Mouse (Mus musculus) cerebral cortex, adult 2 months (tissue): ENCODE measurements around the gene Cenps.

Experiments used
- WGBS: fragments of 180-500 bp; shearing (Covaris S2); methylation state at CpG from one replicate; pipeline ENCODE4 v1.1.7; 2018; 5-methylcytosine and 5-hydroxymethylcytosine counted together

Gene Cenps

GRCm38 (mm10) chr4:149157415-149157973 is 20.1 kb upstream of the Cenps start:
- 92% methylated on average over 8 of the region's 8 CpGs for WGBS

- WGBS: 89% methylated on average over 6 of the region's 6 CpGs
Observed at GRCm38 (mm10) chr4:149155711-149156110, 18.3 kb upstream of the Cenps start.

GRCm38 (mm10) chr4:149154859-149155258 is 17.4 kb upstream of the Cenps start:
- WGBS: 99% methylated on average over 7 of the region's 7 CpGs

GRCm38 (mm10) chr4:149150721-149151120 is 13.3 kb upstream of the Cenps start:
- WGBS: 94% methylated on average over 11 of the region's 11 CpGs

- 72% methylated on average over 11 of the region's 11 CpGs for WGBS
Observed at GRCm38 (mm10) chr4:149150256-149150655, 12.8 kb upstream of the Cenps start.

GRCm38 (mm10) chr4:149149611-149150010 is 12.2 kb upstream of the Cenps start:
- WGBS: 79% methylated on average over 7 of the region's 7 CpGs

GRCm38 (mm10) chr4:149149196-149149595 is 11.8 kb upstream of the Cenps start:
- WGBS: 82% methylated on average over 9 of the region's 9 CpGs

GRCm38 (mm10) chr4:149148084-149148483 is 10.7 kb upstream of the Cenps start:
- 77% methylated on average over 4 of the region's 4 CpGs for WGBS

- 85% methylated on average over 7 of the region's 7 CpGs for WGBS
Observed at GRCm38 (mm10) chr4:149147528-149147927, 10.1 kb upstream of the Cenps start.

GRCm38 (mm10) chr4:149145151-149145550 is 7.7 kb upstream of the Cenps start:
- 88% methylated on average over 4 of the region's 4 CpGs for WGBS

GRCm38 (mm10) chr4:149144459-149144858 is 7.0 kb upstream of the Cenps start:
- WGBS: 8% methylated on average over 3 of the region's 3 CpGs

GRCm38 (mm10) chr4:149143594-149143993 is 6.2 kb upstream of the Cenps start:
- WGBS: 52% methylated on average over 4 of the region's 4 CpGs

GRCm38 (mm10) chr4:149138515-149138914 is 1.1 kb upstream of the Cenps start:
- 87% methylated on average over 8 of the region's 8 CpGs for WGBS

GRCm38 (mm10) chr4:149136116-149136850 is 1.1 kb downstream of the Cenps start:
- 44% methylated on average over 18 of the region's 18 CpGs for WGBS

GRCm38 (mm10) chr4:149133395-149133794 is 4.0 kb downstream of the Cenps start:
- WGBS: 90% methylated on average over 5 of the region's 5 CpGs

- WGBS: 86% methylated on average over 21 of the region's 21 CpGs
Observed at GRCm38 (mm10) chr4:149131789-149132565, 5.5 kb downstream of the Cenps start.

GRCm38 (mm10) chr4:149131021-149131752 is 6.2 kb downstream of the Cenps start:
- 85% methylated on average over 23 of the region's 23 CpGs for WGBS

- WGBS: 71% methylated on average over 18 of the region's 18 CpGs
Observed at GRCm38 (mm10) chr4:149128467-149128866, 9.0 kb downstream of the Cenps start.

- WGBS: 54% methylated on average over 11 of the region's 11 CpGs
Observed at GRCm38 (mm10) chr4:149126663-149127062, 10.8 kb downstream of the Cenps start, which contains the start of gene Cort. TSS of gene Cort (minus strand) at chr4:149126763.

- WGBS: 75% methylated on average over 6 of the region's 6 CpGs
Observed at GRCm38 (mm10) chr4:149126115-149126509, 11.3 kb downstream of the Cenps start.

GRCm38 (mm10) chr4:149125341-149126114 is 11.9 kb downstream of the Cenps start:
- WGBS: 58% methylated on average over 11 of the region's 11 CpGs
